Mouse (Mus musculus) bone marrow macrophage, adult 2 months (primary cell): Measurements from ENCODE around the gene Cox19. TPM values are rescaled to one million over a fixed set of nuclear protein-coding genes. Genes with fewer than 3 reads are reported as not detected.
"Not testable (repeated sequence)": the region's sequence is repeated elsewhere in the genome, so short reads cannot be mapped to it uniquely, and the experiment has no call there.

ENCODE experiments used
- H3K27ac ChIP-seq: 2 replicates; pipeline ENCODE4 v1.5.1; 2012; ENCODE audit warnings: low read depth, low read length; ENCODE audit not compliant: insufficient read depth
- H3K4me1 ChIP-seq: 2 replicates; pipeline ENCODE4 v1.6.1; 2012; ENCODE audit warnings: low read length; ENCODE audit not compliant: control insufficient read depth, insufficient read depth
- H3K4me3 ChIP-seq: 2 replicates; pipeline ENCODE4 v1.5.1; 2012; ENCODE audit warnings: mild to moderate bottlenecking, low read length, moderate library complexity; ENCODE audit not compliant: insufficient read depth
- CTCF ChIP-seq: IDR thresholded peaks from 2 replicates; pipeline ENCODE4 v1.5.1; 2012; ENCODE audit warnings: low read depth, mild to moderate bottlenecking, low read length, moderate library complexity
- POLR2A ChIP-seq: IDR thresholded peaks from 2 replicates; pipeline ENCODE4 v1.6.1; 2012; ENCODE audit warnings: mild to moderate bottlenecking, low read depth, low read length, borderline replicate concordance
- polyA plus RNA-seq: library from polyadenylated mRNA; stranded (reverse); fragments of >200 nt; gene quantifications from 2 replicates; pipeline ENCODE4 v1.2.4, GENCODE M21; 2012; ENCODE audit not compliant: missing spikeins, insufficient read depth, insufficient read length

The Cox19 gene
- polyA plus RNA-seq, 1 experiment, result 31.4 TPM

DNA sequence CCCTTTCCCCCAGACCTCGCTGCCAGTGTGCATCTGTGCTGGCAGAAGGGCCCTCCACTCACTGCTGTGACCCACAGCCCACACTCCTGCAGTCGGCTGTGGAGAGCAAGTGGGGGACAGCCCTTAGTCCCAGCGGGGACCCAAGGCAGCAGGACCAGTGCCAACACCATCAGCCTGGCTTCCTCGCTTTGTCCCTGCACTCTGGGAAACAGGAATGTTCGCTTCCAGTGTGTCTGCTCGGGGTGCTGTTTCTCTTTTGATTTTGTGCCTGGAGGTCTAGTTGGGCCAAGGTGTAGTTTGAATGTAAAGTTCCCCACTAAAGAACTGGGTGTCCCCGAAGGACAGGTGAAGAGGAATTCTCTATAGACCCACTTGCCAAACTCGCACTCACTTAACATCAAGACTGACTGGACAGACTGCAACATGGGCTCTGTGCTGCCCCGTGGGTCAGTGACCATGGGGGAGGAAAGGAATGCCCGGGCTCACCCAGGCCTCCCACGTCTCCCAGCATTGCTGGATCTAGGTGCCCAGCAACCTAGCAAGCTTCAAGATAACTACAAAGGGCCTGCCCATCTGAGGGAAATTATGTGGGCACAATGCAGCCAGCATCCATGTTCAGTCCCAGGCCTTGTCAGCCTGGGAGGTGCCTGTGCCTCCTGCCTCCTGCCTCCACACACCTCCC lies 40.2 kb upstream of the Cox19 start:
- peaks cover 26% of the 10 kb centered on the region for H3K4me1 ChIP-seq
- no peak overlapping the region for H3K4me3 ChIP-seq
- H3K27ac ChIP-seq, result no peak overlapping the region
- TF ChIP-seq CTCF (no peak), POLR2A (no peak)

DNA sequence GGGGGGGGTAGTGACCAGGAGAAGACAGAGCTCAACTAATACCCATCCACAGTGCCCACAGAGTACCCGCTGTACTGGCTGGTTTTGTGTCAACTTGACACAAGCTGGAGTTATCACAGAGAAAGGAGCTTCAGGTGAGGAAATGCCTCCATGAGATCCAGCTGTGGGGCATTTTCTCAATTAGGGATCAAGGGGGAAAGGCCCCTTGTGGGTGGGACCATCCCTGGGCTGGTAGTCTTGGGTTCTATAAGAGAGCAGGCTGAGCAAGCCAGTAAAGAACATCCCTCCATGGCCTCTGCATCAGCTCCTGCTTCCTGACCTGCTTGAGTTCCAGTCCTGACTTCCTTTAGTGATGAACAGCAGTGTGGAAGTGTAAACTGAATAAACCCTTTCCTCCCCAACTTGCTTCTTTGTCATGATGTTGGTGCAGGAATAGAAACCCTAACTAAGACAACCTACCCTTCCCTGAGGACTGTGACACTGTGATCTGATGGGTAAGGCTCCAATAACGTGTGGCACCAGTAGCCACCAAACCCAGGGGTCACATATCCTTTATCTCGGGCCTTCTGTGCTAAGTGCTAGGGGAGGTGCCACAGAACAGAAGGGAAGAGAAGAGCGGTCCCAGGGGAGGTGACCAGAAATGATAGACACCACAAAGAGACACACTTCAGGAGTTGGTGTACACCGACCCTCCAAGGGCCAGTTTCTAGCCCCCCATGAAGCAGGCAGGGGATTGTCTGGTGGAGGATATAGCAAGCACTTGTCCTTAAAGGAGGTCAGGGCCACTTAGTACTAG lies 39.3 kb upstream of the Cox19 start:
- not testable (repeated sequence) for H3K4me3 ChIP-seq, H3K27ac ChIP-seq
- H3K4me1 ChIP-seq, result peaks cover 29% of the 10 kb centered on the region

DNA sequence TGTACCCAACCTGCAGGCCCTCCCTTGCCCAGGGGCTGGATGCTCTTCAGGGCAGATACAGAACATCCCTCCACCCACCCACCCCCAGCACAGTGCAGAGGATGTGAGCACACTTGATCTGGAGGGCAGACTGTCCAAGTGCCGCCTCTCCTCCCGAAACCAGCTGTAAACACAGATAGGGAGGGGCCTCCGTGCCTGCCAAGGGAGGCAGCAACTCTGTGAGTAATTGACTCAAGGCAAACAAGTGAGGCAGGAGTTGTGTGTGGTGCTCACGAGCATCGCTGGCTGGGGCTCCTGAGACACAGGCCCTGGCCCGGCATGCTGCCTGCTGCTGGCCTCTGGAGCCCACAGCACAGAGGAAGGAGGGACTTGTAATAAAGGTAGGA lies 38.5 kb upstream of the Cox19 start:
- peaks cover 36% of the 10 kb centered on the region for H3K4me1 ChIP-seq
- no peak overlapping the region for H3K4me3 ChIP-seq
- H3K27ac ChIP-seq, result no peak overlapping the region
- no peak for TF ChIP-seq CTCF
- no peak for TF ChIP-seq POLR2A

DNA sequence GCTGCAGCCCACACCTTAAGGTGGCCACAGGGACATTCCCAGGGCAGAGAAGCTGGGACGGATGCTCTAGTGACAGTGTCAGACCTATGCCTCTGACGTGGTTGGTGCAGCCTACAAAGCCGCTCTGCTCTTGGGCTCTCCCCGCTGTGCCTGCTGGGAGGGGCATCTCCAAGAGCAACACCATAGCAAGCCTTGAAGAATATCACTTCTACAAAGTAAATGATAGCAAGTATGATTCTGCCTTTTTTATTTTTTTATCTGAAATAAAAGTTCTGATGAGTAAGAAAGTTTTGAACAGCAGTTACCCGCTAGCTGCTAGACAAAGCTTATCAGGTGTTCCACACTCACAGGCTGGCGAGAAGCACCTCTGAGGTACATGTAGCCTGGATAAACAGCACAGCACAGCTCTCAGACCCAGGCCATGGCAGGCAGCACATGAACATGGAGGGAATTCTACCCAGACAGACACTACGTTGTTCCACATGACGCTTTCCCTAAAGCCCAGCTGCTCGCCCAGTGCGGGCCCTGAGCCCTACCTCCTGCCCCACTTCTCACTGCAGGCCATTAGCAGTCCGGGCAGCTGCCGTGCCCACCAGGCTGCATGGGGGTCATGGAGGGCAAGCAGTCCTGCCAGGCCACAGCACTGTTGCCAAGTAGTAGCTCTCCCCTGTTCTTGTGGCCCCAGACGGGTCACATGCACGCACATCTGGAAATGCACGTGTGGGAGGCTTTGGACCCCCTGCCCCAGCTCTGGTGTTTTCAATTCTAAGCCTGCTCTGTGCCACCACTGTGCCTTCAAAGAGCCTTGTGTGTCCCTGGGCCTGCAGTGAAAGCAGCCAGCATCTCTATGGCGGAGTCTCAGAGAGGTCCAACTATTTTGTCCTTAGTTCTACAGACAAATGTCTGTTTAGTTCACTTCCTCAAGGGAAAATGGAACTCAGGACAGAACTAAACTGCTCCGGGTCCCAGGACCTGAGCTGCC lies 37.8 kb upstream of the Cox19 start:
- H3K4me1 ChIP-seq, result peaks cover 42% of the 10 kb centered on the region
- TF ChIP-seq CTCF, result no peak
- TF ChIP-seq POLR2A, result no peak
- no peak overlapping the region for H3K4me3 ChIP-seq
- H3K27ac ChIP-seq, result peak overlapping the region; percentile 65

DNA sequence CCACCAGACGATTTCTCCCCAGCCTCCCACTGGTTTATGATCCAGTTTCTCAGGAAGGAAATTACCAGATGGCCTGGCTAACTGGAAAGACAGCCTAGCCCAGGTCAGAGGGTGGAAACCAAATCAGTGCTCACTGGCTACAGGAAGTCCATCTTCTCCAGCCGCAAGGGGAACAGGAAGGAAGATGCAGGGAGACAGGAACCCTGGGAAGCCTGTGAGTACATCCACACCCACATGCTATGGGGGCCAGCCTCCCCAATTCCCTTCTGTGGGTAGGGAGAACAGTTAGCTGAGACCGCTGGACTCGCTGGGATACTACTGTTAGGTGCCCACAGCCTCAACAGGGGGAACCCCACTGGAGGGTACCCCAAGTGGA lies 37.0 kb upstream of the Cox19 start:
- Histone ChIP-seq H3K27ac (peak overlapping the region; percentile 65), H3K4me1 (peaks cover 49% of the 10 kb centered on the region), H3K4me3 (no peak overlapping the region)
- TF ChIP-seq POLR2A (no peak), CTCF (no peak)

DNA sequence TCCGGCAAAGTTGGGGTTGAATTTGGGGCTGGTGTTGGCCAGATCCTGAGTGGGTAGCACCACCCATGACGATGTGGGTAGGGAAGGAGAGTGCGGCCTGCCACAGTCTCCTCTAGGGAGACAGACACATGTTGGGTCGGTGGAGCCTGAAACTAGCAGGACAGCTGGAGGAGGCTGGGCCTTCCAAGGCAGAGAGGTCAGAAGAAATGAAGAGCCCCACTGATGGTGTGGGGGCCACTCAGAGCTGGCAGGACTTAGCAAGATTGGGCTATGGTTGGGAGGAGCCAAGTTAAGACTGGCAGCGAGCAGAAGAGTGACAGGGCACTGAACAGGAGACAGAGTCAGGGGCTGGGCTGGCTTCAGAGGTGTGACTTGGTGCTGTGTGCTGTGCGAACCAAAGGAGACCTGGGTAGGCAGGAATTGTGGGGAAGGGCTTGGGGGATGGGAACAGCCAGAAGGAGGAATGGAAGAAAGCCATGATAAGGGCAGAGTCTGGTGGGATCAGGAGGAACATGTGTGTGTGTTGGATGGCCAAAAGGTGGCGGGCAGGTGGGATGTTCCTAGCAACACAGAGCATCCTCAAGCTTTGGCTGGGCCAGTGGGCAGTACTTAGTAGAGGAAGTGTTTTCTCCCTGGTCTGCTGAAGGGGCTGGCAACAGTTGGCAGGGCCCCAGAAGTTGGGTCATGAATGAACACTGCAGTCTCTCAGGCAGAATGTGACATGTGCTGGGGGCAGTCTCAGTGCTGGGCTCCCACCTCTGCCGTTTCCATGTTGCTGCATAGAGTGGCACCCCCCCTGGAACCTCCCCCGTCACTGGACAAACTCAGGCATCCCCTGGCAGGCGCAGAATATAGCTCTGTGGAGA lies 36.3 kb upstream of the Cox19 start:
- H3K27ac ChIP-seq, result peak overlapping the region; percentile 65
- no peak overlapping the region for H3K4me3 ChIP-seq
- TF ChIP-seq CTCF (no peak), POLR2A (no peak)
- H3K4me1 ChIP-seq, result peaks cover 53% of the 10 kb centered on the region

DNA sequence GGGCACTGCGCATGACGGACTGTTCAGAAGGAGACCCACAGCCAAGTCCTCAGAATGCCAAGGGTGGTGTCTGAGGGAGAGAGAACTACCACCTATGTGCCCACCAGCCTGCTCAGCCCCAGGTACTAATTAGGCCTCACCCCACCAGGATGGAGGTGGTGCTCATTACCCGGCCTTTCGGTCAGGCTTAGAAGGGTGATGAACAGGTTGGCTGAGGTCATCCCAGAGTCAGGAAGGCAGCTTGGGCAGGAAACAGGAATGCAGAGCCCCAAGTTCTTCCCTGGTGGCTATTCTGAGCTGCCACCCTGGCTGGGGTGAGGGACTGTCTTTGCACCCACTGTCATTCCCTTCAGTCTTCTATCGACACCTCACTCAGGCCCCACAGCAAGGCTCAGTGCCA lies 34.8 kb upstream of the Cox19 start:
- no peak for TF ChIP-seq CTCF
- no peak for TF ChIP-seq POLR2A
- no peak overlapping the region for H3K27ac ChIP-seq
- H3K4me3 ChIP-seq, result no peak overlapping the region
- H3K4me1 ChIP-seq, result peaks cover 53% of the 10 kb centered on the region

DNA sequence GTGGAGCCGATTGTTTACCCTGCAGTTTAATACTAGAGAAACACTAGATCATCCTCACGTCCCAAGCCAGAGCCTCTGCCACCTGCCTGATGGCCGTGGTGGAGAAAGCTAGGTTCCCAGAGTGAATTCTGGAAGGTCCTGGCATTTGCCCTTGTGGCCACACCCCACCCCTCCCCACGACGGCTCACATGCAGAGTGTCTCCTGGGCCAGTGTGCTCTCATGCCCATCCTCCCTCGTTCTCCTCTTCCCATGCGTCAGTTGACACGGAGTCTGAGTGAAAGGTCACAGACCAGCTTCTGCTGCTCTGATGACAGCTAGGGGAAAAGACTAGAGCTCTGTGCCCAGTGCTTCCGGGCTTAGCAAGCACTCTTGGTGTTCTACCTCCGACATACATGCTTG lies 33.3 kb upstream of the Cox19 start:
- Histone ChIP-seq H3K4me1 (peaks cover 55% of the 10 kb centered on the region), H3K27ac (peak overlapping the region; percentile 31), H3K4me3 (no peak overlapping the region)
- TF ChIP-seq CTCF (no peak), POLR2A (no peak)

DNA sequence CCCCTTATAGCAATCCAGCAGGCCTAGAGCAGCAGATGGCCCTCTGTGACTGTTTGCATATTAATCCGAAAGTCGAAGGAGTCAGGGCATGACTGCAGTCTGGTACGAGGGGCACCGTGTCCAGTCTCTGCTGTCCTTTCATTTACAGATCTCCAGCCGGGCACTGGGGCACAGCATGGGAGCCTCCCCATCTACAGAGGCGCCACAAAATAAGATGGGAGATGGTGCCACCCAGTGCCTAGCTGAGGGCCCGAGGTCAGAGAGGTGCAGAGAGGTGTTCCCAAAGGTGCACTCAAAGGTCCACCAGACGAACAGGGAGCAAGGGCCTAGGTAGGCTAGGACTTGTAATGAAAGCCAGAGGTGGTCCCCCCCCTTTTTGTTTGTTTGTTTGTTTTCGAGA lies 32.0 kb upstream of the Cox19 start:
- H3K4me3 ChIP-seq, result peak overlapping the region; percentile 72
- peaks cover 52% of the 10 kb centered on the region for H3K4me1 ChIP-seq
- peak overlapping the region; percentile 96 for H3K27ac ChIP-seq

More for the DNA sequence above, 32.0 kb upstream of the Cox19 start:
- TF ChIP-seq POLR2A, result no peak
- TF ChIP-seq CTCF, result no peak
